Mouse (Mus musculus): ENCODE measurements around the gene Aifm3.
"Not testable (repeated sequence)": the region's sequence is repeated elsewhere in the genome, so short reads cannot be mapped to it uniquely, and the experiment has no call there.

Gene Aifm3

DNA sequence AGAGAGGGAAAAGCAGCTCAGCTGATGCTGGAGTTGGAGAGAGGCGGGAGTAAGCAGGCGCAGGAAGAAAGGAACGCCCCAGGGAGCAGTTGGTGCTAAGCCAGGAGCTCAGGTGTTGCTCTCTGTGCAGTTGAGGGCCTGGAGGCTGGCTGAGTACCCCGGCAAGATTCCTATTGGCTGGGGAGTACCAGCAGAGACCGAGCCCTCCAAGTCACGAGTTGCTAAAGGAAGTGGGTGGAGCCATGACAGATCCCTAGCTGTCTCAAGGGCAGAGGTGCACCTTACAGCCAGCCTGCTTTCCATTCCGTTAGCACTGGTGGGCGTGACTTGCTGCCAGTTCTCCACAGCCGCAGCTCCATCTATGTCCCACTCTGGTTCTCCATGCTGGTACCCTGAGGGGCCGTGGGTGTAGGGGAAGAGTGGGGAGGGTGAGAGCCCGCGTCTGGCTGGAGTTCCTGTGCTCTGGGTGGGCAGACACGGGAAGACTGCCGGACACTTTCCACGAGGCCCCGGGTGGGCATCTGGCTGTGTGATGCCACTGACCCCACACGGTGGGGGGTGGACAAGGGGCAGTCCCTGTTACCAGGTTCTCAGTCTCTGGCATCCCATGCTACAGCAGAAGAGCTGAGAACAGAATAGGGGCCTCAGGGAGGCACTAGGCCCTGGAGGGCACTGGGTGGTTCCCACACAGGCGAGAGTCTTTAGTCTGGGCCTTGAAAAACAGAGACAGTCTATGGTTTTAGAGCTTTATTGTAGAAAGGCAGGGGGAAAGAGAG, 64.7 kb downstream of the Aifm3 start:
- no peak for DNase-seq (ENCODE audit: low spot score)

DNA sequence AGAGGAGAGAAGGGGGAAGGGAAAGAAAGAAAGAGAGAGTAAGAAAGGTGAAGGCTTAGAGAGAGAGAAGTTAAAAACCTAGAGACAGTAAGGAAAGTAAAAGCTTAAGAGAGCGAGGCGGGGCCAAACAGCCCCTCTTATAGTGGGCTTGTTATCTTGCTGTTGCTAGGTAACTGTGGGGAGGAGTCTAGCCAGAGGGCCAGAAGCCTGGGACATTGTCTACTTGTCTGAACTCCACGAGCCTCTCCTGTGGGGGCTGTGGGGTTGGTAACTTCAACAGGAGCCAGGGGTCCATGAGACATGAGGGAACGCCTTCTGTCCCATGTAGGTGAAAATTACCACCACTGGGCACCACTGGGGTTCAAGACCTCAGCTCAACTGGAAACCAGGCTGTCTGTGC, 65.3 kb downstream of the Aifm3 start:
- not testable (repeated sequence) for DNase-seq (ENCODE audit: low spot score)

DNA sequence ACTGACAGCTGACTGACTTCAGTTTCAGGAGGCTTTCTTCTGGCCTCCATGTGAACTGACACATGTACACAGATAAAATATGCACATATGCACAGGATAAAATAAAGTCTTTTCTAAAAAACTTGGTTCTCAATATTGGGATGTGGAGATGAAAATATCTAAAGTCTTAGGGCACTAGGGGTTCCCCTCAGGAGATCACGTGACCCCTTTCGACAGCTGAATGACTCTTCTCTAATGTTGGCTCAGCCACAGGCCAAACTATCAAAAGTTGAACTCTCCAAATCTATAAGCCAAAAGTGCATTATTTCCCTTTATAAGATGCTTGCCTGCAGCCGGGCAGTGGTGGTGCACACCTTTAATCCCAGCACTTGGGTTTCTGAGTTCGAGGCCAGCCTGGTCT, 66.8 kb downstream of the Aifm3 start:
- DNase-seq (ENCODE audit: low spot score) = no peak

DNA sequence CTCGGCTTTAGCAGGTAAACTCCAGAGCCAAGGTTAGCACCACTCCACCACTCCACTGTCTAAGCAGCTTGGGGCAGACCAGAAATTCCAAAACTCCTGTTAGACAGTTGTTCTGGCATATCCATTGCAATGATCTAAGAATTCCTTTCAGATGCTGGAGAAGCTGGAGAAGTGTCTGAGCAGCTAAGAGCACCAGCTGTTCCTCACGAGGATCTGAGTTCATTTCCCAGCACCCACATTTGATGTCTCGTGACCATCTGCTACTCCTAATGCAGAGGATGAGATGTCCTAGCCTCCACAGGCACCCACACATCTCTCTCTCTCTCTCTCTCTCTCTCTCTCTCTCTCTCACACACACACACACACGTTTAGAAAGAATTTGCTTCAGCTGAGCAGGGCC, 67.5 kb downstream of the Aifm3 start:
- DNase-seq (ENCODE audit: low spot score) = no peak

All from ovary, postnatal 36 days (tissue).